ENCODE assay signal across 8 mouse cellular contexts in the genomic region with DNA sequence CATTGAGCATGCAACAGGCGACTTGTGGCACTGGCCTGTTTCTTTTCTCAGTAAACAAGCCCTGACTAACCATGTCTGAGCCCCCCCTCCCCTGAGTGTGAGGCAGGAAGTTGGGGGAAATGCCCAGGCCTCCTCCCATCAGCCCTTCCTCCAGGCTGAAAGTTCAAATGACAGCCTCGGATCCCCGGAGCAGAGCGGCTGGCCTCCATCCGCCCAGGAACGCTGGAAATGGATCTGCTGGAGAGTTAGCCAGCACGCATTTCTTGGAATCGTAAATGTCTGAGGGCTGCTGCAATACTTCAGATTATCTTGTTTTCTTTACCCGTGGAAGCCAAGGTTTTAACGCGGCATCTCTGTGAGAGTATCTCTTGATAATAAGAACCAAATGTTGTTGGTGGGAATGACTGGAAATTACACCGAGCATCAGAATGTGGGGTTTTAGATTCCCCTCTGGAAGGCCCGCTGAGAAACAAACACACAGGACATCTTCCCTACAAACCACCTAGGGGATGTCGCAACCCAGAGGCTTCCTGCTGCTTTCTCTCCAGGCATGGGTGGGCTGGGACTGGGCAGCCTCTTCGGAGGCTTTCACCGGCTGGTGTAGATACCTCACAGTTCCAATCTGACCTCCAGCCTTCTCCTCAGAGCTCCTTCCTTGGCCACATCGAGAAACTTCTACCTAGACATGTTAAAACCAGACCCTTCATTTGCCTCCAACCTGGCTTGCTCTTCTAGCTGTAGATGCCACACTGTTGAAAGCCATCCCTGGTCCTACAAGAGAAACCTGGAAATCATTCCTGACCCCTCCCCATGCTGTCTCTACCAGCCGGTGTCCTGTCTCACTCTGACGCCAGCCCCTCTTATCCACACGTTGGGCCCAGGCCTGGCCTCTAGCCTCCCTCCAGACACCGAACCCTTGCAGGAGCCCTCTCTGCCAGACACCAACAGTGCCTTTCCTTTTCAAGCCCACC. TPM values are rescaled to one million over a fixed set of nuclear protein-coding genes. Genes with fewer than 3 reads are reported as not detected.
DNase-seq lines count a peak whose midpoint lies in the region; ATAC-seq lines count a peak whose summit lies in the region.

No protein-coding gene starts in this region.

- 0 out of 2 replicates have a peak overlapping the region, but pooled peaks have one; percentile 11 for H3K4me3 ChIP-seq in embryonic facial prominence, embryonic 10.5 days
- H3K4me3 ChIP-seq in limb, embryonic 15.5 days: no peak overlapping the region
- H3K4me3 ChIP-seq in midbrain, embryonic 14.5 days (replicated peaks; ENCODE audit: low read depth, low read length): no peak overlapping the region

- no peaks in the 10 kb centered on the region for H3K9me3 ChIP-seq in embryonic facial prominence, embryonic 10.5 days
- no peaks in the 10 kb centered on the region for H3K9me3 ChIP-seq in limb, embryonic 15.5 days
- H3K9me3 ChIP-seq in midbrain, embryonic 14.5 days (ENCODE audit: control insufficient read depth, low read length): no peaks in the 10 kb centered on the region

- WGBS in embryonic facial prominence, embryonic 10.5 days: 41% methylated on average over 21 of the region's 21 CpGs
- WGBS in limb, embryonic 15.5 days: 28% methylated on average over 21 of the region's 21 CpGs
- 74% methylated on average over 21 of the region's 21 CpGs for WGBS in midbrain, embryonic 14.5 days

- no peaks in the 10 kb centered on the region for H3K36me3 ChIP-seq in embryonic facial prominence, embryonic 10.5 days (replicated peaks)
- no peaks in the 10 kb centered on the region for H3K36me3 ChIP-seq in limb, embryonic 15.5 days
- H3K36me3 ChIP-seq in midbrain, embryonic 14.5 days (ENCODE audit: control insufficient read depth, insufficient read depth, low read length): no peaks in the 10 kb centered on the region

- no peak overlapping the region for H3K9ac ChIP-seq in limb, embryonic 15.5 days
- no peak overlapping the region for H3K9ac ChIP-seq in midbrain, embryonic 14.5 days (replicated peaks; ENCODE audit: low read length)

- no peak for ATAC-seq in limb, embryonic 15.5 days (ENCODE audit: insufficient number of reproducible peaks, low FRiP score, low TSS enrichment, low read depth)
- ATAC-seq in midbrain, embryonic 14.5 days (ENCODE audit: low FRiP score, low TSS enrichment): no peak

- intact Hi-C loops in heart, postnatal 10 days (cut with DNase I): no loop called here

- H3K4me1 ChIP-seq in embryonic facial prominence, embryonic 10.5 days: peaks cover 60% of the 10 kb centered on the region
- H3K4me1 ChIP-seq in limb, embryonic 15.5 days: peaks cover 49% of the 10 kb centered on the region
- H3K4me1 ChIP-seq in midbrain, embryonic 14.5 days (ENCODE audit: control insufficient read depth, insufficient read depth, low read length): peaks cover 4% of the 10 kb centered on the region

- peak; percentile 68 for DNase-seq in NIH3T3 (ENCODE audit: low read depth)
- DNase-seq in embryonic facial prominence, embryonic 10.5 days (ENCODE audit: low spot score): peak; percentile 70
- peak; percentile 69 for DNase-seq in heart, postnatal 10 days
- no peak for DNase-seq in left cerebral cortex, adult 11 months (ENCODE audit: low spot score)
- no peak for DNase-seq in left cerebral cortex, adult 18-20 months (ENCODE audit: low spot score in 2 of 2)
- no peak for DNase-seq in cerebellum, adult 9-10 months
- no peak for DNase-seq in midbrain, embryonic 14.5 days

- peak overlapping the region; percentile 72 for H3K27ac ChIP-seq in embryonic facial prominence, embryonic 10.5 days (replicated peaks)
- H3K27ac ChIP-seq in limb, embryonic 15.5 days: peak overlapping the region; percentile 68
- no peak overlapping the region for H3K27ac ChIP-seq in midbrain, embryonic 14.5 days (replicated peaks; ENCODE audit: low read depth, low read length)

- H3K4me2 ChIP-seq in limb, embryonic 15.5 days: no peak overlapping the region
- H3K4me2 ChIP-seq in midbrain, embryonic 14.5 days (ENCODE audit: low read length): no peak overlapping the region

- H3K27me3 ChIP-seq in embryonic facial prominence, embryonic 10.5 days (replicated peaks; ENCODE audit: low read depth, poor library complexity, severe bottlenecking): no peaks in the 10 kb centered on the region
- H3K27me3 ChIP-seq in limb, embryonic 15.5 days: no peaks in the 10 kb centered on the region
- no peaks in the 10 kb centered on the region for H3K27me3 ChIP-seq in midbrain, embryonic 14.5 days (ENCODE audit: control insufficient read depth, insufficient read depth, low read length)

RNA-seq across cellular contexts. Expression of a gene that starts 31.1 kb away (rescaled TPM):
- 0.43 and 0.70 TPM in 2 replicates for polyA plus RNA-seq in embryonic facial prominence, embryonic 10.5 days (2016; fragmentation: Nextera tagmentation; extraction: Ambion mirVana)
- total RNA-seq in heart, postnatal 10 days (2021): not detected
- polyA plus RNA-seq in limb, embryonic 15.5 days (2015; fragmentation: Nextera tagmentation; extraction: Ambion mirVana): 0.36 and 0.42 TPM in 2 replicates
- not detected for total RNA-seq in left cerebral cortex, adult 18-20 months (2021)
- 0.63 and 1.3 TPM in 2 replicates for polyA plus RNA-seq in midbrain, embryonic 14.5 days (2014; fragmentation: Nextera tagmentation; extraction: Ambion mirVana)

RNA-seq across cellular contexts. Expression of a gene that starts 31.2 kb away (rescaled TPM):
- 0.12 and 0.15 TPM in 2 replicates for polyA plus RNA-seq in embryonic facial prominence, embryonic 10.5 days (2016; fragmentation: Nextera tagmentation; extraction: Ambion mirVana)
- under 1 TPM in 1 of 2 experiments, not detected in 1; 0.07 TPM for total RNA-seq in heart, postnatal 10 days (2021)
- 0.17 and 0.22 TPM in 2 replicates for polyA plus RNA-seq in limb, embryonic 15.5 days (2015; fragmentation: Nextera tagmentation; extraction: Ambion mirVana)
- not detected for total RNA-seq in left cerebral cortex, adult 18-20 months (2021)
- polyA plus RNA-seq in midbrain, embryonic 14.5 days (2014; fragmentation: Nextera tagmentation; extraction: Ambion mirVana): 0.12 and 0.55 TPM in 2 replicates

RNA-seq across cellular contexts. Expression of a gene that starts 42.8 kb away (rescaled TPM):
- 198 and 207 TPM in 2 replicates for polyA plus RNA-seq in embryonic facial prominence, embryonic 10.5 days (2016; fragmentation: Nextera tagmentation; extraction: Ambion mirVana)
- 10 to 100 TPM; 76.2 to 79.6 TPM for total RNA-seq in heart, postnatal 10 days (2021)
- polyA plus RNA-seq in limb, embryonic 15.5 days (2015; fragmentation: Nextera tagmentation; extraction: Ambion mirVana): 258 and 267 TPM in 2 replicates
- 10 to 100 TPM; 10.8 to 13.8 TPM for total RNA-seq in left cerebral cortex, adult 18-20 months (2021)
- 16.7 and 37.0 TPM in 2 replicates for polyA plus RNA-seq in midbrain, embryonic 14.5 days (2014; fragmentation: Nextera tagmentation; extraction: Ambion mirVana)

Comparison
In these comparisons a context has a peak if more than half of its experiments do, and no peak if none do; other contexts are left out.
1. DNase-seq: peak in NIH3T3 (single experiment), embryonic facial prominence, embryonic 10.5 days (single experiment) and heart, postnatal 10 days (2 of 2); none in left cerebral cortex, adult 11 months (single experiment), left cerebral cortex, adult 18-20 months (0 of 2), cerebellum, adult 9-10 months (single experiment) and midbrain, embryonic 14.5 days (single experiment).